Mouse (Mus musculus) hindbrain, embryonic 12.5 days (tissue): ENCODE measurements around the gene Ppp1r10. TPM values are rescaled to one million over a fixed set of nuclear protein-coding genes. Genes with fewer than 3 reads are reported as not detected.

Source experiments
- microRNA counts: library from miRNA; unstranded; fragments of <30 nt; microRNA quantifications from one replicate; lab custom pipeline; 2017
- microRNA-seq: library from miRNA; unstranded; fragments of <30 nt; microRNA quantifications from one replicate; pipeline ENCODE4, GENCODE M21; 2017
- polyA plus RNA-seq: library from polyadenylated mRNA; unstranded; fragments of >200 nt; fragmentation: Nextera tagmentation; extraction: Ambion mirVana; gene quantifications from 2 replicates; pipeline ENCODE4 v1.2.1, GENCODE M21; 2016

The Ppp1r10 gene
- polyA plus RNA-seq, 1 experiment from 2014 or later = 58.3 TPM

MicroRNA genes within 50 kb of the gene (microRNA counts, 519-probe panel; counts per million panel counts)
- microRNA mmu-miR-1894-3p (lab: Ali Mortazavi, UCI) = 470 counts per million, percentile 58 among the panel's probes with 10 or more counts
- 470 counts per million, percentile 58 among the panel's probes with 10 or more counts for microRNA mmu-miR-1894-5p (lab: Ali Mortazavi, UCI)
- microRNA mmu-miR-877 (lab: Ali Mortazavi, UCI) = 470 counts per million, percentile 58 among the panel's probes with 10 or more counts

Small RNA genes lying within 50 kb of the gene (microRNA-seq; reads per million reads assigned to microRNA genes)
- gene Gm28033 = 1.6 reads per million
- not detected for gene Mir1894
- gene Mir877 = 187 reads per million, percentile 56 among the genes with 10 or more reads in this experiment

Other genes starting within 250 kb of the Ppp1r10 start
- gene Vars2, start 248.8 kb upstream of the Ppp1r10 start, polyA plus RNA-seq = 16.5 and 16.9 TPM in 2 replicates
- 34.7 and 37.7 TPM in 2 replicates for gene Gtf2h4, start 242.7 kb upstream of the Ppp1r10 start, polyA plus RNA-seq
- gene Ddr1, start 211.8 kb upstream of the Ppp1r10 start, polyA plus RNA-seq = 168 and 182 TPM in 2 replicates
- gene Ier3, start 94.8 kb upstream of the Ppp1r10 start, polyA plus RNA-seq = 5.8 and 6.3 TPM in 2 replicates
- 50.9 and 60.3 TPM in 2 replicates for gene Flot1, start 93.2 kb upstream of the Ppp1r10 start, polyA plus RNA-seq
- gene Tubb5, start 78.1 kb upstream of the Ppp1r10 start, polyA plus RNA-seq = 1,505 and 1,511 TPM in 2 replicates
- 14.4 and 18.2 TPM in 2 replicates for gene Mdc1, start 74.9 kb upstream of the Ppp1r10 start, polyA plus RNA-seq
- 36.0 and 36.9 TPM in 2 replicates for gene Nrm, start 55.1 kb upstream of the Ppp1r10 start, polyA plus RNA-seq
- gene Ppp1r18, start 50.8 kb upstream of the Ppp1r10 start, polyA plus RNA-seq = 31.5 and 32.3 TPM in 2 replicates
- gene Dhx16, start 36.6 kb upstream of the Ppp1r10 start, polyA plus RNA-seq = 45.2 and 46.0 TPM in 2 replicates
- 25.7 and 28.7 TPM in 2 replicates for gene 2310061I04Rik, start 19.0 kb upstream of the Ppp1r10 start, polyA plus RNA-seq
- 294 and 303 TPM in 2 replicates for gene Atat1, start 6.4 kb upstream of the Ppp1r10 start, polyA plus RNA-seq
- gene Mrps18b, start within 50 bp of the Ppp1r10 start, polyA plus RNA-seq = 46.8 and 51.1 TPM in 2 replicates
- 109 and 119 TPM in 2 replicates for gene Abcf1, start 53.3 kb downstream of the Ppp1r10 start, polyA plus RNA-seq
- 54.9 and 57.7 TPM in 2 replicates for gene Gnl1, start 63.4 kb downstream of the Ppp1r10 start, polyA plus RNA-seq
- 53.4 and 61.0 TPM in 2 replicates for gene Prr3, start 63.8 kb downstream of the Ppp1r10 start, polyA plus RNA-seq
- gene H2-T24, start 104.1 kb downstream of the Ppp1r10 start, polyA plus RNA-seq = 5.5 and 5.6 TPM in 2 replicates
- gene H2-T23, start 116.4 kb downstream of the Ppp1r10 start, polyA plus RNA-seq = 4.5 and 5.1 TPM in 2 replicates
- 7.8 and 9.2 TPM in 2 replicates for gene H2-T22, start 126.3 kb downstream of the Ppp1r10 start, polyA plus RNA-seq
- not detected in 2 replicates for gene Gm6034, start 126.5 kb downstream of the Ppp1r10 start, polyA plus RNA-seq
- gene Gm11127, start 141.9 kb downstream of the Ppp1r10 start, polyA plus RNA-seq = not detected in 2 replicates
- not detected in 2 replicates for gene Gm19684, start 205.2 kb downstream of the Ppp1r10 start, polyA plus RNA-seq
- not detected in 2 replicates for gene Gm7030, start 213.0 kb downstream of the Ppp1r10 start, polyA plus RNA-seq